Mouse (Mus musculus): ENCODE data around the gene Tmco4. TPM values are rescaled to one million over a fixed set of nuclear protein-coding genes. Genes with fewer than 3 reads are reported as not detected.

The Tmco4 gene
- polyA plus RNA-seq, 1 experiment from 2014 or later = 6.1 TPM

GRCm38 (mm10) chr4:139068287-139068686 lies 95.6 kb downstream of the Tmco4 start:
- H3K9ac ChIP-seq = no peak overlapping the region
- H3K36me3 ChIP-seq = no peaks in the 10 kb centered on the region
- no peak overlapping the region for H3K4me2 ChIP-seq
- ATAC-seq (replicated peaks; ENCODE audit: low FRiP score) = no peak
- H3K4me1 ChIP-seq = no peaks in the 10 kb centered on the region
- no peak overlapping the region for H3K27ac ChIP-seq
- H3K9me3 ChIP-seq (replicated peaks) = no peaks in the 10 kb centered on the region
- no peak overlapping the region for H3K4me3 ChIP-seq (replicated peaks)
- WGBS = 37% methylated on average over 4 of the region's 4 CpGs
- H3K27me3 ChIP-seq = peaks cover 62% of the 10 kb centered on the region

- WGBS = 19% methylated on average over 29 of the region's 29 CpGs
- Histone ChIP-seq H3K4me3 (replicated peaks) (peak overlapping the region; percentile 61), H3K4me1 (peaks cover 19% of the 10 kb centered on the region), H3K4me2 (peak overlapping the region; percentile 98), H3K36me3 (no peaks in the 10 kb centered on the region), H3K9ac (no peak overlapping the region), H3K9me3 (replicated peaks) (no peaks in the 10 kb centered on the region), H3K27ac (no peak overlapping the region), H3K27me3 (peaks cover 81% of the 10 kb centered on the region)
- ATAC-seq (replicated peaks; ENCODE audit: low FRiP score) = no peak
Observed at GRCm38 (mm10) chr4:139074060-139074459, 101.4 kb downstream of the Tmco4 start.

GRCm38 (mm10) chr4:139075041-139075711 lies 102.5 kb downstream of the Tmco4 start, which contains the start of gene Htr6:
Htr6 (minus strand) TSS chr4:139075570.
- H3K4me2 ChIP-seq = peak within 1 kb of the TSS; percentile 98
- peaks cover 72% of the 10 kb centered on the region for H3K27me3 ChIP-seq
- no peak for ATAC-seq (replicated peaks; ENCODE audit: low FRiP score)
- no peak within 1 kb of the TSS for H3K27ac ChIP-seq
- H3K9ac ChIP-seq = peak within 1 kb of the TSS; percentile 27
- WGBS = under 1% methylated on average over 72 of the region's 77 CpGs
- peak within 1 kb of the TSS; percentile 61 for H3K4me3 ChIP-seq (replicated peaks)
- H3K9me3 ChIP-seq (replicated peaks) = no peaks in the 10 kb centered on the region
- no peaks in the 10 kb centered on the region for H3K36me3 ChIP-seq
- H3K4me1 ChIP-seq = peaks cover 19% of the 10 kb centered on the region

GRCm38 (mm10) chr4:139075915-139076314 lies 103.2 kb downstream of the Tmco4 start:
- Histone ChIP-seq H3K4me3 (replicated peaks) (peak overlapping the region; percentile 61), H3K36me3 (no peaks in the 10 kb centered on the region), H3K9me3 (replicated peaks) (no peaks in the 10 kb centered on the region), H3K4me1 (peaks cover 19% of the 10 kb centered on the region), H3K27me3 (peaks cover 69% of the 10 kb centered on the region), H3K4me2 (peak overlapping the region; percentile 98), H3K27ac (no peak overlapping the region), H3K9ac (no peak overlapping the region)
- 15% methylated on average over 5 of the region's 5 CpGs for WGBS
- no peak for ATAC-seq (replicated peaks; ENCODE audit: low FRiP score)

GRCm38 (mm10) chr4:139078313-139078712 lies 105.6 kb downstream of the Tmco4 start:
- H3K36me3 ChIP-seq = no peaks in the 10 kb centered on the region
- no peak for ATAC-seq (replicated peaks; ENCODE audit: low FRiP score)
- H3K4me2 ChIP-seq = no peak overlapping the region
- H3K27ac ChIP-seq = no peak overlapping the region
- WGBS = 34% methylated on average over 2 of the region's 2 CpGs
- peaks cover 31% of the 10 kb centered on the region for H3K4me1 ChIP-seq
- H3K27me3 ChIP-seq = peaks cover 47% of the 10 kb centered on the region
- H3K9ac ChIP-seq = no peak overlapping the region
- H3K4me3 ChIP-seq (replicated peaks) = no peak overlapping the region
- no peaks in the 10 kb centered on the region for H3K9me3 ChIP-seq (replicated peaks)

DNA sequence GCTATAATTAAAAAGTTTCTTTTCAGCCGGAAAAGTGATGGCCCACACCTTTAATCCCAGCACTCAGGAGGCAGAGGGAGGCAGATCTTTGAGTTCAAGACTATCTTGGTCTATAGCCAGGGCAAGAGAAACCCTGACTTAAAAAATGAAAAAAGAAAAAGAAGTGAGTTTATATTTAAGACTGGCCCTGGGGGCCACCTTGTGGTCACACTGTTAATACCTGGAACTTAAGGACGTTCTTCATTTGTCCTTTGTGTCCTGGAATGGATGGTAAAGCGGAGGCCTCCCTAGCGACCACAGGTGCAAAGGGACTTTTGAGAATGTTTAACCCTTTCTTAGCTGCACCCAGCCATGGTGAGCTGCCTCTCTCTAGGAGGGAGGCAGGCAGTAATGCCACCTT lies 106.0 kb downstream of the Tmco4 start:
- Histone ChIP-seq H3K9me3 (replicated peaks) (no peaks in the 10 kb centered on the region), H3K4me3 (replicated peaks) (no peak overlapping the region), H3K36me3 (no peaks in the 10 kb centered on the region), H3K9ac (no peak overlapping the region), H3K4me1 (peaks cover 35% of the 10 kb centered on the region), H3K4me2 (no peak overlapping the region), H3K27ac (no peak overlapping the region), H3K27me3 (peaks cover 43% of the 10 kb centered on the region)
- no peak for ATAC-seq (replicated peaks; ENCODE audit: low FRiP score)
- WGBS = 17% methylated on average over 4 of the region's 4 CpGs

GRCm38 (mm10) chr4:139079439-139079838 lies 106.8 kb downstream of the Tmco4 start:
- Histone ChIP-seq H3K4me2 (no peak overlapping the region), H3K4me1 (peaks cover 29% of the 10 kb centered on the region), H3K9me3 (replicated peaks) (no peaks in the 10 kb centered on the region), H3K9ac (no peak overlapping the region), H3K27me3 (peaks cover 36% of the 10 kb centered on the region), H3K4me3 (replicated peaks) (no peak overlapping the region), H3K27ac (no peak overlapping the region), H3K36me3 (no peaks in the 10 kb centered on the region)
- WGBS = 86% methylated on average over 11 of the region's 11 CpGs
- no peak for ATAC-seq (replicated peaks; ENCODE audit: low FRiP score)

- peaks cover 21% of the 10 kb centered on the region for H3K4me1 ChIP-seq
- no peak for ATAC-seq (replicated peaks; ENCODE audit: low FRiP score)
- H3K4me3 ChIP-seq (replicated peaks) = no peak overlapping the region
- peaks cover 28% of the 10 kb centered on the region for H3K27me3 ChIP-seq
- H3K9me3 ChIP-seq (replicated peaks) = no peaks in the 10 kb centered on the region
- H3K4me2 ChIP-seq = no peak overlapping the region
- H3K27ac ChIP-seq = no peak overlapping the region
- WGBS = 93% methylated on average over 7 of the region's 7 CpGs
- H3K36me3 ChIP-seq = no peaks in the 10 kb centered on the region
- no peak overlapping the region for H3K9ac ChIP-seq
Observed at GRCm38 (mm10) chr4:139080259-139080658, 107.6 kb downstream of the Tmco4 start.

GRCm38 (mm10) chr4:139081270-139081931 lies 108.7 kb downstream of the Tmco4 start:
- Histone ChIP-seq H3K36me3 (no peaks in the 10 kb centered on the region), H3K27me3 (peaks cover 16% of the 10 kb centered on the region), H3K9me3 (replicated peaks) (no peaks in the 10 kb centered on the region), H3K4me3 (replicated peaks) (no peak overlapping the region), H3K4me1 (peaks cover 16% of the 10 kb centered on the region), H3K9ac (no peak overlapping the region), H3K4me2 (no peak overlapping the region), H3K27ac (no peak overlapping the region)
- WGBS = 75% methylated on average over 18 of the region's 18 CpGs
- ATAC-seq (replicated peaks; ENCODE audit: low FRiP score) = no peak

- no peaks in the 10 kb centered on the region for H3K36me3 ChIP-seq
- H3K27ac ChIP-seq = no peak overlapping the region
- H3K4me2 ChIP-seq = peak overlapping the region; percentile 37
- WGBS = 38% methylated on average over 12 of the region's 12 CpGs
- H3K27me3 ChIP-seq = 0 out of 2 replicates have a peak, but pooled peaks cover 2% of the 10 kb centered on the region
- peaks cover 16% of the 10 kb centered on the region for H3K4me1 ChIP-seq
- no peaks in the 10 kb centered on the region for H3K9me3 ChIP-seq (replicated peaks)
- no peak overlapping the region for H3K4me3 ChIP-seq (replicated peaks)
- no peak overlapping the region for H3K9ac ChIP-seq
- no peak; the same call in 1 of the 2 replicates for ATAC-seq (replicated peaks; ENCODE audit: low FRiP score)
Observed at GRCm38 (mm10) chr4:139082790-139083564, 110.3 kb downstream of the Tmco4 start.

DNA sequence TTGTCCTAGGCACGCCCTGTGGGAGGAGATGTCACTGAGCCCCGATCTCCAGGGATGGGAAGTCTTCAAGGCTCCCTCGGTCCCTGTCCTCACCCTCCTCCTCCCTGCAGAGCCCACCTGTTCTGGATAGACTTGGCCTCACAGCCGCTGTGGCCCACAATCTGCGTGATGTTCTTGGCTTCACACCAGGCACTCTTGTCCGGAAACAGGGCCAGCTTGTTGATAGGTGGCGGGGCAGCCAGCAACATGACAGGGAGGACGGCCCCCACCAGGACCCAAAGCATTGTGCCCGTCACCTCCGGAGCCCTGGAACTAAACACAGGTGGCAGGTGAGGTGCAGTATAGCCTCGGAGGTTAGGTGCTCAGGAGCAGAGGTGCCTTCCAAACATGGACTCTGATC lies 112.6 kb downstream of the Tmco4 start:
- Histone ChIP-seq H3K4me3 (replicated peaks) (no peak overlapping the region), H3K27me3 (peaks cover 2% of the 10 kb centered on the region), H3K36me3 (no peaks in the 10 kb centered on the region), H3K4me2 (no peak overlapping the region), H3K9ac (no peak overlapping the region), H3K27ac (no peak overlapping the region), H3K4me1 (peaks cover 21% of the 10 kb centered on the region), H3K9me3 (replicated peaks) (no peaks in the 10 kb centered on the region)
- no peak for ATAC-seq (replicated peaks; ENCODE audit: low FRiP score)
- WGBS = 76% methylated on average over 11 of the region's 11 CpGs

- H3K36me3 ChIP-seq = no peaks in the 10 kb centered on the region
- 0 out of 2 replicates have a peak, but pooled peaks have one; percentile 17 for ATAC-seq (replicated peaks; ENCODE audit: low FRiP score)
- WGBS = 20% methylated on average over 5 of the region's 5 CpGs
Observed at GRCm38 (mm10) chr4:139086037-139086436, 113.3 kb downstream of the Tmco4 start.

More at GRCm38 (mm10) chr4:139086037-139086436, 113.3 kb downstream of the Tmco4 start:
- Histone ChIP-seq H3K27me3 (peaks cover 9% of the 10 kb centered on the region), H3K4me1 (peaks cover 28% of the 10 kb centered on the region), H3K4me2 (no peak overlapping the region), H3K9me3 (replicated peaks) (no peaks in the 10 kb centered on the region), H3K27ac (no peak overlapping the region), H3K9ac (no peak overlapping the region), H3K4me3 (replicated peaks) (no peak overlapping the region)
